Mouse (Mus musculus): Measurements from ENCODE around the gene Tfap2b.

Tfap2b gene

GRCm38 (mm10) chr1:19208641-19209358, at the start of gene Tfap2b:
Tfap2b (plus strand) TSS chr1:19208914.
- DNase-seq (ENCODE audit: low spot score) = no peak

- DNase-seq (ENCODE audit: low spot score) = no peak
Measured at GRCm38 (mm10) chr1:19178742-19179397, 29.8 kb upstream of the Tfap2b start.

GRCm38 (mm10) chr1:19205649-19206048, 3.1 kb upstream of the Tfap2b start:
- no peak for DNase-seq (ENCODE audit: low spot score)

GRCm38 (mm10) chr1:19206194-19206593, 2.5 kb upstream of the Tfap2b start:
- DNase-seq (ENCODE audit: low spot score) = no peak

- DNase-seq (ENCODE audit: low spot score) = no peak
Measured at GRCm38 (mm10) chr1:19207611-19208010, 1.1 kb upstream of the Tfap2b start.

GRCm38 (mm10) chr1:19209359-19209745, 638 bp downstream of the Tfap2b start:
- DNase-seq (ENCODE audit: low spot score) = no peak

GRCm38 (mm10) chr1:19209776-19210175, 1.1 kb downstream of the Tfap2b start:
- DNase-seq (ENCODE audit: low spot score) = no peak

GRCm38 (mm10) chr1:19210215-19211032, 1.7 kb downstream of the Tfap2b start:
- no peak for DNase-seq (ENCODE audit: low spot score)

- no peak for DNase-seq (ENCODE audit: low spot score)
Measured at GRCm38 (mm10) chr1:19211033-19211405, 2.3 kb downstream of the Tfap2b start.

- no peak for DNase-seq (ENCODE audit: low spot score)
Measured at GRCm38 (mm10) chr1:19211546-19212154, 2.9 kb downstream of the Tfap2b start.

GRCm38 (mm10) chr1:19212691-19213090, 4.0 kb downstream of the Tfap2b start:
- no peak for DNase-seq (ENCODE audit: low spot score)

- no peak for DNase-seq (ENCODE audit: low spot score)
Measured at GRCm38 (mm10) chr1:19213171-19213570, 4.5 kb downstream of the Tfap2b start.

- no peak for DNase-seq (ENCODE audit: low spot score)
Measured at GRCm38 (mm10) chr1:19213851-19214395, 5.2 kb downstream of the Tfap2b start.

- no peak for DNase-seq (ENCODE audit: low spot score)
Measured at GRCm38 (mm10) chr1:19217391-19217790, 8.7 kb downstream of the Tfap2b start.

- DNase-seq (ENCODE audit: low spot score) = no peak
Measured at GRCm38 (mm10) chr1:19218221-19218620, 9.5 kb downstream of the Tfap2b start.

- no peak for DNase-seq (ENCODE audit: low spot score)
Measured at GRCm38 (mm10) chr1:19219381-19219780, 10.7 kb downstream of the Tfap2b start.

GRCm38 (mm10) chr1:19220564-19220963, 11.8 kb downstream of the Tfap2b start:
- no peak for DNase-seq (ENCODE audit: low spot score)

GRCm38 (mm10) chr1:19221601-19222000, 12.9 kb downstream of the Tfap2b start:
- no peak for DNase-seq (ENCODE audit: low spot score)

- DNase-seq (ENCODE audit: low spot score) = no peak
Measured at GRCm38 (mm10) chr1:19226699-19227098, 18.0 kb downstream of the Tfap2b start.

GRCm38 (mm10) chr1:19230926-19231573, 22.3 kb downstream of the Tfap2b start:
- no peak for DNase-seq (ENCODE audit: low spot score)

GRCm38 (mm10) chr1:19231574-19232080, 22.9 kb downstream of the Tfap2b start:
- no peak for DNase-seq (ENCODE audit: low spot score)
